Mouse (Mus musculus): ENCODE results near the gene 4930404N11Rik.

GRCm38 (mm10) chr10:81325781-81326180 lies 39.8 kb downstream of the 4930404N11Rik start:
- no peak for TF ChIP-seq CTCF (IDR thresholded peaks at IDR 0.05; ENCODE audit: low read depth)
- no peak for TF ChIP-seq EP300 (optimal IDR thresholded peaks at IDR 0.05)
